Mouse (Mus musculus) T-helper 2 cell (primary cell): ENCODE measurements around the gene Aldh3b1.
"Not testable (repeated sequence)": the region's sequence is repeated elsewhere in the genome, so short reads cannot be mapped to it uniquely, and the experiment has no call there.

Experiments
- in situ Hi-C: fragments of 300-600 bp; cut with MboI, MseI; formaldehyde crosslinking; loops from one replicate; pipeline ENCODE4 v1.15.1; 2025; ENCODE audit warnings: high pct_unique_total_duplicates

Aldh3b1 gene

GRCm38 (mm10) chr19:3929211-3929941 lies at the start of gene Aldh3b1:
Gene Aldh3b1, minus strand, starts transcription at chr19:3929808.
- in situ Hi-C loops, result no loop called here

- in situ Hi-C loops, result no loop called here
Measured at GRCm38 (mm10) chr19:3975866-3976265, 46.3 kb upstream of the Aldh3b1 start.

- in situ Hi-C loops, result loop anchor here (5.0 kb wide), 1 partner anchor 347 kb away; no protein-coding TSS in a partner anchor
Measured at GRCm38 (mm10) chr19:3974608-3975007, 45.0 kb upstream of the Aldh3b1 start.

- in situ Hi-C loops, result loop anchor here (5.0 kb wide), 1 partner anchor 345 kb away; no protein-coding TSS in a partner anchor
Measured at GRCm38 (mm10) chr19:3972229-3972628, 42.6 kb upstream of the Aldh3b1 start, which contains the start of gene Aldh3b2. Gene Aldh3b2, plus strand, starts transcription at chr19:3972328.

GRCm38 (mm10) chr19:3967258-3967657 lies 37.6 kb upstream of the Aldh3b1 start:
- in situ Hi-C loops, result no loop called here

- in situ Hi-C loops, result no loop called here
Measured at GRCm38 (mm10) chr19:3966330-3967075, 36.9 kb upstream of the Aldh3b1 start.

- in situ Hi-C loops, result no loop called here
Measured at GRCm38 (mm10) chr19:3964030-3964429, 34.4 kb upstream of the Aldh3b1 start.

GRCm38 (mm10) chr19:3962469-3962868 lies 32.9 kb upstream of the Aldh3b1 start:
- in situ Hi-C loops, result no loop called here

GRCm38 (mm10) chr19:3961805-3962204 lies 32.2 kb upstream of the Aldh3b1 start:
- in situ Hi-C loops, result not testable (repeated sequence)

GRCm38 (mm10) chr19:3960211-3960610 lies 30.6 kb upstream of the Aldh3b1 start:
- in situ Hi-C loops, result no loop called here

GRCm38 (mm10) chr19:3959030-3959429 lies 29.4 kb upstream of the Aldh3b1 start:
- in situ Hi-C loops, result no loop called here

- in situ Hi-C loops, result no loop called here
Measured at GRCm38 (mm10) chr19:3958470-3958869, 28.9 kb upstream of the Aldh3b1 start, which contains the start of gene Aldh3b3. Gene Aldh3b3, plus strand, starts transcription at chr19:3958645.

GRCm38 (mm10) chr19:3957296-3958036 lies 27.9 kb upstream of the Aldh3b1 start:
- in situ Hi-C loops, result not testable (repeated sequence)

GRCm38 (mm10) chr19:3955804-3956203 lies 26.2 kb upstream of the Aldh3b1 start:
- in situ Hi-C loops, result no loop called here

GRCm38 (mm10) chr19:3955033-3955432 lies 25.4 kb upstream of the Aldh3b1 start:
- in situ Hi-C loops, result no loop called here

GRCm38 (mm10) chr19:3952099-3952498 lies 22.5 kb upstream of the Aldh3b1 start:
- in situ Hi-C loops, result no loop called here

GRCm38 (mm10) chr19:3951461-3951860 lies 21.9 kb upstream of the Aldh3b1 start:
- in situ Hi-C loops, result no loop called here

- in situ Hi-C loops, result no loop called here
Measured at GRCm38 (mm10) chr19:3950331-3950730, 20.7 kb upstream of the Aldh3b1 start.

GRCm38 (mm10) chr19:3948546-3948945 lies 18.9 kb upstream of the Aldh3b1 start:
- in situ Hi-C loops, result no loop called here

GRCm38 (mm10) chr19:3947813-3948212 lies 18.2 kb upstream of the Aldh3b1 start:
- in situ Hi-C loops, result no loop called here

- in situ Hi-C loops, result no loop called here
Measured at GRCm38 (mm10) chr19:3946715-3947114, 17.1 kb upstream of the Aldh3b1 start.
